Mouse (Mus musculus): Measurements from ENCODE around the gene Gm8994. TPM values are rescaled to one million over a fixed set of nuclear protein-coding genes. Genes with fewer than 3 reads are reported as not detected.

Gene Gm8994
- polyA plus RNA-seq, 1 experiment from 2014 or later: not detected

DNA sequence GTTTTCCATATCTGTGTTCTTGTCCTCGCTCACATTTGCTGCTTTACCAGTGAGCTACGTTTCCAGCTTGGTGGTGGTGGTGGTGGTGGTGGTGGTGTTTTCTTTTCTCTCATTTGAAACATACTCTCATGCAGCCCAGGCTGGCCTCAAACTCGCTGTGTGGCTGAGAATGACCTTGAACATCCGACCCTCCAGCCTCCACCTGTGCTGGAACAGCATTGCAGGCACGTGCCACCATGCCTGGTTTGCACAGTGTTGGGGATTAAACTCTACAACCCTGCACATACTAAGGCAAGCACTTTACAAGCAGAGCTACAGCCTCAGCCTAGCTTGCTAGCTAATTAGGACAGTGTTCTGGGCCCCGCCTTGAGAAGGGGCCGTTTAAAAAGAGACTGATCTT, 18.3 kb downstream of the Gm8994 start:
- H3K9me3 ChIP-seq (replicated peaks; ENCODE audit: control insufficient read depth, low read length): no peaks in the 10 kb centered on the region

GRCm38 (mm10) chr6:136347053-136347452, 19.7 kb downstream of the Gm8994 start:
- Histone ChIP-seq H3K4me2 (ENCODE audit: low read depth, low read length) (no peak overlapping the region), H3K9ac (ENCODE audit: low read length) (no peak overlapping the region), H3K27ac (ENCODE audit: low read length) (no peak overlapping the region), H3K4me1 (ENCODE audit: control insufficient read depth, insufficient read depth, low read length) (no peaks in the 10 kb centered on the region), H3K9me3 (replicated peaks; ENCODE audit: control insufficient read depth, low read length) (no peaks in the 10 kb centered on the region), H3K27me3 (ENCODE audit: control insufficient read depth, insufficient read depth, low read length) (no peaks in the 10 kb centered on the region), H3K36me3 (ENCODE audit: control insufficient read depth, insufficient read depth) (no peaks in the 10 kb centered on the region), H3K4me3 (ENCODE audit: low read length) (no peak overlapping the region)
- ATAC-seq (replicated peaks; ENCODE audit: extremely low read depth, insufficient read depth, low FRiP score): no peak
- WGBS: 71% methylated on average over 5 of the region's 5 CpGs

More for the DNA sequence above, 18.3 kb downstream of the Gm8994 start:
- Histone ChIP-seq H3K27ac (ENCODE audit: low read length) (no peak overlapping the region), H3K4me1 (ENCODE audit: control insufficient read depth, insufficient read depth, low read length) (no peaks in the 10 kb centered on the region), H3K4me3 (ENCODE audit: low read length) (no peak overlapping the region), H3K9ac (ENCODE audit: low read length) (no peak overlapping the region), H3K27me3 (ENCODE audit: control insufficient read depth, insufficient read depth, low read length) (no peaks in the 10 kb centered on the region), H3K36me3 (ENCODE audit: control insufficient read depth, insufficient read depth) (no peaks in the 10 kb centered on the region), H3K4me2 (ENCODE audit: low read depth, low read length) (no peak overlapping the region)
- 81% methylated on average over 7 of the region's 7 CpGs for WGBS
- ATAC-seq (replicated peaks; ENCODE audit: extremely low read depth, insufficient read depth, low FRiP score): no peak

DNA sequence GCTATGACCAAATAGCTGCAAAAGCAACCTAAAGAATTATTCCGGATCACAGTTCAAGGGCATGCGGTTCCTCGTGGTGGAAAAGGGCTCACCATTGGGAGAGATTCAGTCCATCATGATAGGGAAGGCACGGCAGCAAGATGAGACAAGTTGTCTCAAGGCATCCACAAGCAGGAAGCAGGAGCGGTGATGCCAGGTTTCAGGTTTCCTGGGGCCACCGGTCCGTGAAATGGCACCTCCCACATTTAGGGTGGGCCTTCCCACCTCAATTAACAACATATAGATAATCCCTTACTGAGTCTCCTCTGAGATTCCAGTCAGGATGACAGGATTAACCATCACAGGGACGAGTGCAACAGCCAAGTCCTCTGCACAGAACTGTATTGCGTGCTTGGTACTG, 20.3 kb downstream of the Gm8994 start:
- Histone ChIP-seq H3K36me3 (ENCODE audit: control insufficient read depth, insufficient read depth) (no peaks in the 10 kb centered on the region), H3K27me3 (ENCODE audit: control insufficient read depth, insufficient read depth, low read length) (no peaks in the 10 kb centered on the region), H3K9me3 (replicated peaks; ENCODE audit: control insufficient read depth, low read length) (no peaks in the 10 kb centered on the region), H3K4me3 (ENCODE audit: low read length) (no peak overlapping the region), H3K9ac (ENCODE audit: low read length) (no peak overlapping the region), H3K4me2 (ENCODE audit: low read depth, low read length) (no peak overlapping the region), H3K27ac (ENCODE audit: low read length) (no peak overlapping the region), H3K4me1 (ENCODE audit: control insufficient read depth, insufficient read depth, low read length) (no peaks in the 10 kb centered on the region)
- ATAC-seq (replicated peaks; ENCODE audit: extremely low read depth, insufficient read depth, low FRiP score): no peak
- 52% methylated on average over 9 of the region's 9 CpGs for WGBS

GRCm38 (mm10) chr6:136353399-136354184, 26.3 kb downstream of the Gm8994 start:
- H3K36me3 ChIP-seq (ENCODE audit: control insufficient read depth, insufficient read depth): no peaks in the 10 kb centered on the region
- no peaks in the 10 kb centered on the region for H3K4me1 ChIP-seq (ENCODE audit: control insufficient read depth, insufficient read depth, low read length)
- H3K27ac ChIP-seq (ENCODE audit: low read length): no peak overlapping the region
- H3K9me3 ChIP-seq (replicated peaks; ENCODE audit: control insufficient read depth, low read length): no peaks in the 10 kb centered on the region
- no peaks in the 10 kb centered on the region; the same call in 1 of the 2 replicates for H3K27me3 ChIP-seq (ENCODE audit: control insufficient read depth, insufficient read depth, low read length)
- no peak overlapping the region for H3K9ac ChIP-seq (ENCODE audit: low read length)
- no peak overlapping the region for H3K4me3 ChIP-seq (ENCODE audit: low read length)
- ATAC-seq (replicated peaks; ENCODE audit: extremely low read depth, insufficient read depth, low FRiP score): no peak
- no peak overlapping the region for H3K4me2 ChIP-seq (ENCODE audit: low read depth, low read length)
- WGBS: 34% methylated on average over 11 of the region's 11 CpGs

DNA sequence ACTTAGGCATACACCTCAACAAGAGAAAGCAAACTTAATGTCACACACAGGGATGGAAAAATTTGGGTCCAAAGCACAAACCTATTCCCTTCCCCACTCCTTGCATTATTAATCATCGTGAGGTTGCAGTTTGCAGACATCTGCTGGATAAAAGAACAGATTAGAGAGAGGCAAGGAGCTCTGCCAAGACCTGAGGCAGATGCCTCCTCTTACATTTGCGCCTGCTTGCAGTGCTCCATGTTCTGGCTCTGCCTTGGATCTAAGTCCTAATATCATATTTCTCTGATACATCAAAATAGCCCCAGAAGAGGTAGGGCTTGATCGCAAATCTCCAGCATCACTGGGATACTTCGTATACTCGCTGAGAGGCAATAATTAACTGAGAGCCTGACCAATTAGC, 31.1 kb downstream of the Gm8994 start:
- Histone ChIP-seq H3K4me3 (ENCODE audit: low read length) (no peak overlapping the region), H3K9me3 (replicated peaks; ENCODE audit: control insufficient read depth, low read length) (no peaks in the 10 kb centered on the region), H3K9ac (ENCODE audit: low read length) (no peak overlapping the region), H3K4me2 (ENCODE audit: low read depth, low read length) (no peak overlapping the region), H3K27me3 (ENCODE audit: control insufficient read depth, insufficient read depth, low read length) (no peaks in the 10 kb centered on the region; the same call in 1 of the 2 replicates), H3K36me3 (ENCODE audit: control insufficient read depth, insufficient read depth) (no peaks in the 10 kb centered on the region), H3K27ac (ENCODE audit: low read length) (no peak overlapping the region), H3K4me1 (ENCODE audit: control insufficient read depth, insufficient read depth, low read length) (no peaks in the 10 kb centered on the region)
- 70% methylated on average over 5 of the region's 5 CpGs for WGBS
- ATAC-seq (replicated peaks; ENCODE audit: extremely low read depth, insufficient read depth, low FRiP score): no peak

GRCm38 (mm10) chr6:136363313-136363712, 36.0 kb downstream of the Gm8994 start:
- Histone ChIP-seq H3K9me3 (replicated peaks; ENCODE audit: control insufficient read depth, low read length) (no peaks in the 10 kb centered on the region; the same call in 1 of the 2 replicates), H3K9ac (ENCODE audit: low read length) (no peak overlapping the region), H3K4me2 (ENCODE audit: low read depth, low read length) (no peak overlapping the region), H3K27me3 (ENCODE audit: control insufficient read depth, insufficient read depth, low read length) (no peaks in the 10 kb centered on the region), H3K27ac (ENCODE audit: low read length) (no peak overlapping the region), H3K36me3 (ENCODE audit: control insufficient read depth, insufficient read depth) (no peaks in the 10 kb centered on the region), H3K4me3 (ENCODE audit: low read length) (no peak overlapping the region), H3K4me1 (ENCODE audit: control insufficient read depth, insufficient read depth, low read length) (no peaks in the 10 kb centered on the region)
- ATAC-seq (replicated peaks; ENCODE audit: extremely low read depth, insufficient read depth, low FRiP score): no peak
- 82% methylated on average over 8 of the region's 8 CpGs for WGBS

GRCm38 (mm10) chr6:136364008-136364407, 36.7 kb downstream of the Gm8994 start:
- Histone ChIP-seq H3K4me2 (ENCODE audit: low read depth, low read length) (no peak overlapping the region), H3K9ac (ENCODE audit: low read length) (no peak overlapping the region), H3K4me3 (ENCODE audit: low read length) (no peak overlapping the region), H3K27me3 (ENCODE audit: control insufficient read depth, insufficient read depth, low read length) (no peaks in the 10 kb centered on the region), H3K4me1 (ENCODE audit: control insufficient read depth, insufficient read depth, low read length) (no peaks in the 10 kb centered on the region), H3K27ac (ENCODE audit: low read length) (no peak overlapping the region), H3K9me3 (replicated peaks; ENCODE audit: control insufficient read depth, low read length) (no peaks in the 10 kb centered on the region; the same call in 1 of the 2 replicates), H3K36me3 (ENCODE audit: control insufficient read depth, insufficient read depth) (no peaks in the 10 kb centered on the region)
- WGBS: 72% methylated on average over 4 of the region's 4 CpGs
- ATAC-seq (replicated peaks; ENCODE audit: extremely low read depth, insufficient read depth, low FRiP score): no peak

DNA sequence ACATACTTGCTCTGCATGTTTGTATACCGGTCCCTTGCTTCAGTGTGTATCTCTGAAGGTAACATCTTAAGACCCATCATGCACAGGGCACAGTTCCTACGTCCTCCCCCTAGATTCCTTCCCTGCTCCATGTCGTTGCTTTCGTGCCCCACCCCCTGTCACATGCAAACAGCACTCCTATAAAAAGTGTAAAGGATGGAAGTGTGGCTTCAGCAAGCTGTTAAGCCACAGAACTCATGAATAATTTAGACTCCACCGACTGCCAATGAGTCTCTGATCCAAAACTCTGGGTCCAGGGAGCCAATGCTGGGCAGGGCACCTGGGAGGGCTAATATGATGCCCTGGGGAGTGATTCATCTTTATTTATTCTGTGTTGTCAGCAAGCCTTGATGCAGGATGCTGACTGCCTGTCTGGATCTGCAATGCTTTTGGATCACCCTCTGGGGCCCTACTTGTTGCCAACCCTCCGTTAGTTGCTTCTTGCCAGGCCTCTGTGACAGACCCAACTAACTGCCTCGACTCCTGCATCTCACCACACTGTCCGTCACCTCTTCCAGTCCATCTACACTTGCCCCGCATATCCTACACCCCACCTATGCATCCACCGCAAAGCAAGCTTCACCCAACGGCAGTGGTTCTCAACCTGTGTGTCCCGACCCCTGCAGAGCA, 37.2 kb downstream of the Gm8994 start:
- ATAC-seq (replicated peaks; ENCODE audit: extremely low read depth, insufficient read depth, low FRiP score): no peak
- H3K4me3 ChIP-seq (ENCODE audit: low read length): no peak overlapping the region
- no peak overlapping the region for H3K4me2 ChIP-seq (ENCODE audit: low read depth, low read length)
- no peaks in the 10 kb centered on the region; the same call in 1 of the 2 replicates for H3K9me3 ChIP-seq (replicated peaks; ENCODE audit: control insufficient read depth, low read length)
- H3K36me3 ChIP-seq (ENCODE audit: control insufficient read depth, insufficient read depth): no peaks in the 10 kb centered on the region
- no peaks in the 10 kb centered on the region for H3K4me1 ChIP-seq (ENCODE audit: control insufficient read depth, insufficient read depth, low read length)
- no peak overlapping the region for H3K27ac ChIP-seq (ENCODE audit: low read length)
- no peak overlapping the region for H3K9ac ChIP-seq (ENCODE audit: low read length)
- H3K27me3 ChIP-seq (ENCODE audit: control insufficient read depth, insufficient read depth, low read length): no peaks in the 10 kb centered on the region
- 72% methylated on average over 12 of the region's 12 CpGs for WGBS

- H3K9me3 ChIP-seq (replicated peaks; ENCODE audit: control insufficient read depth, low read length): no peaks in the 10 kb centered on the region; the same call in 1 of the 2 replicates
- no peaks in the 10 kb centered on the region for H3K27me3 ChIP-seq (ENCODE audit: control insufficient read depth, insufficient read depth, low read length)
- H3K9ac ChIP-seq (ENCODE audit: low read length): no peak overlapping the region
- no peaks in the 10 kb centered on the region for H3K4me1 ChIP-seq (ENCODE audit: control insufficient read depth, insufficient read depth, low read length)
- H3K27ac ChIP-seq (ENCODE audit: low read length): no peak overlapping the region
- ATAC-seq (replicated peaks; ENCODE audit: extremely low read depth, insufficient read depth, low FRiP score): no peak
- no peaks in the 10 kb centered on the region for H3K36me3 ChIP-seq (ENCODE audit: control insufficient read depth, insufficient read depth)
- H3K4me3 ChIP-seq (ENCODE audit: low read length): no peak overlapping the region
- no peak overlapping the region for H3K4me2 ChIP-seq (ENCODE audit: low read depth, low read length)
These were observed 48.8 kb downstream of the Gm8994 start for GRCm38 (mm10) chr6:136376097-136376496.

Measured in heart, embryonic 16.5 days (tissue).